Mouse (Mus musculus) thymus, postnatal 10 days (tissue): ENCODE measurements around the gene Rpap2.
A peak's percentile ranks its signal among the peaks of the same experiment; 100 is the strongest.

Experiments
- DNase-seq, 2 experiments: peaks; one replicate each; pipeline ENCODE4 v3.0.0; 2021; ENCODE audit warnings: low spot score in 2 of 2

The Rpap2 gene

DNA sequence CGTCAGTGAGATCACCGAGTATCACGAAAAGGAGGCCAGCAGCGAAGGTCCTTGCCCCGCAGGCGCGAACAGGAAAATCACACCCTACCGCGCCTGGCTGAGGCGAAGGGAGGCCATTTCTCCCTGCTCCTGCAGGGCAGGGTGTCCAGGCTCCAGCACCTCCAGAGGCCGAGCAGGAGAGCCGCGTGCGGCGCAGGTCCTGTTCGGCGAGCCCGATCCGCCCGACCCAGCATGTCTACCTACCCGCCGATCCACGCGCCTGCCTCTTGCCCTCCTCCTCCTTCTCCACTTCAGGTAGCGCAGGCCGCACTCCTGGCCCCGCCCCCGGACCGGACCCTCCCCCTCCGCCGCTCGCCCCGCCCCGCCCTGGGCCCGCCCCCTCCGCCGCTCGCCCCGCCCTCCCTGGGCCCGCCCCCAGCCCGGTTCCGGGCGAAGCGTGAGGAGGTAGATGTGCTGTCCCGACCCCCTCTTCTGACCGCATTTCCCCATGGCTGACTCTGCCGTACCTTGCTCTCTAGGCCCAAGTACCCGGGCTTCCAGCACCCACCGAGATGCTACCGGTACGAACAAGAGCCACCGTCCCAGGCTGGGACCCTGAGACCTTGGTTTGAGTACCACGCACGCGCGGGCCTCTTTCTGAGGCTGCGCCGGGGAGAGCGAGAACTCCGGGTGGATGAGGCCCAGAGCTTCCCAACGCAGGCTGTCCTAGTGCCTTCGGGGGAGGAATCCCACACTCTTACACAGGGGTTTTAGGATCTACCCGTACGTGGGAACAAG, at the start of gene Rpap2, which contains the start of gene Glmn:
Gene Rpap2, plus strand, starts transcription at position 73 of the 777 bp plus-strand sequence.
Gene Glmn, minus strand, starts transcription at position 588 of the 777 bp plus-strand sequence.
- DNase-seq = peak; percentile 81 to 87

- DNase-seq = no peak
These were observed 49.2 kb upstream of the Rpap2 start for GRCm38 (mm10) chr5:107547955-107548354.

DNA sequence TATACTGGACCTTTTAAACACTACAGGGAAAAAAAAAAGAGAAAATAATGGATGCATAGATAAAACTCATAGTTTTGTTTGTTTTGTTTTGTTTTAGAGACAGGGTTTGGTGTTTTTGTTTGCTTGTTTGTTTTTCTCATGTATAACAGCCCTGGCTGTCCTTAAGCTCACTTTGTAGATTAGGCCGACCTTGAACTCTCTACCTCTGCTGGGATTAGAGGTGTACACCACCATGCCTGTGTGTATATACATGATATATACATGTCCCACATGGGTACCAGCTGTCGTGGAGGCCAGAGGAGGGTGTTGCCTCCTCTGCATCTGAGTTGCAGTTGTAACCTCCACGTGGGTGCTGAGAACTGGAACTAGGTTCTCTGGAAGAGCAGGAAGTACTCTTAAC, 48.7 kb upstream of the Rpap2 start:
- DNase-seq = no peak

GRCm38 (mm10) chr5:107554336-107554735, 42.8 kb upstream of the Rpap2 start:
- DNase-seq = no peak

- DNase-seq = no peak
These were observed 40.2 kb upstream of the Rpap2 start for GRCm38 (mm10) chr5:107556969-107557368.

- DNase-seq = no peak
These were observed 28.0 kb upstream of the Rpap2 start for GRCm38 (mm10) chr5:107569148-107569547.

GRCm38 (mm10) chr5:107598380-107598779, 1.2 kb downstream of the Rpap2 start:
- DNase-seq = no peak

GRCm38 (mm10) chr5:107611224-107611623, 14.1 kb downstream of the Rpap2 start:
- DNase-seq = peak; percentile 68 to 75

- no peak for DNase-seq
These were observed 20.8 kb downstream of the Rpap2 start for GRCm38 (mm10) chr5:107617986-107618385.

GRCm38 (mm10) chr5:107621327-107621726, 24.2 kb downstream of the Rpap2 start:
- DNase-seq = no peak

- no peak for DNase-seq
These were observed 36.5 kb downstream of the Rpap2 start for GRCm38 (mm10) chr5:107633651-107634050.

DNA sequence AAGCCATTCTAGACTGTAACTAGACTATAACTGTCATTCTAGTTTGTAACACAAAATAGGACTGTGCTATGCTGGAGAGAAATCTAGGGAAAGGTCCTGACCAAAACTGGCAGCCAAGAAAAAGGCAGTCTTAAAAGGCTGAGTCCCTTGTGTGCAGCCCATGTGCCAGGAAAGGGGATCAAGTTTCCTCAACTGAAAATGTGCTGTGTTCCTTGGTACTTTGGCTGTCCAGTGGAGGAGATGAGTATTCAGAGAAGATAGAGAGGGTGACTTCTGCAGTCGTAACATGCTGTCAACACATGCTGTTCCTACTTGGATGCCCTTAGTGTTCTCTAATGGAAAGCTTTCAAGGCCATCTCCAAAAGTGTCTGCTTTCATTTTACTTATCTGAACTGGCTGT, 39.9 kb downstream of the Rpap2 start:
- DNase-seq = no peak

- DNase-seq = peak; percentile 20 to 29
These were observed 41.2 kb downstream of the Rpap2 start for GRCm38 (mm10) chr5:107638366-107638765.

- DNase-seq = no peak
These were observed 47.4 kb downstream of the Rpap2 start for GRCm38 (mm10) chr5:107644595-107644994.

- no peak for DNase-seq
These were observed 48.8 kb downstream of the Rpap2 start for GRCm38 (mm10) chr5:107645935-107646334.

- no peak for DNase-seq
These were observed 50.4 kb downstream of the Rpap2 start for GRCm38 (mm10) chr5:107647580-107647979.

GRCm38 (mm10) chr5:107648552-107649125, 51.5 kb downstream of the Rpap2 start:
- peak; percentile 26 to 28 for DNase-seq

DNA sequence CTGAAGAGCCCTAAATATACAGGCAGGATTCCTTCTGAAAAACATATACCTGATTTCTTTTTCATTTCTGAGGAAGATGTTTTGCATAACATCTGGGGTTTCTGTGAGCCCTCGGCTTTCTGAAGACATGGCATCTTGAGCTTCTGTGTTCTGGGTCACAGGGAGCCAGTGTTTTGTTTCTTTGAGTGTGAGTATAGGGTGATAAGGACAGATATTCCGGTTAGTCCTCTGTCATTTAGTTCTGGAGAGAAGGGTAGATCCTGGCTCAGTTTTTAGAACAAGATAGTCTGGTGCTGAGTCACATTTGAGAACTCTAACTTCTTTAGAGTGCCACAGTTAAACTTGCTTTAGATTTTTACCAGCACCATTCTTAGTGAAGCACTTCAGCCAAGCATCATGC, 52.5 kb downstream of the Rpap2 start:
- no peak for DNase-seq

- no peak for DNase-seq
These were observed 53.3 kb downstream of the Rpap2 start for GRCm38 (mm10) chr5:107650427-107650826.

GRCm38 (mm10) chr5:107652055-107652660, 55.0 kb downstream of the Rpap2 start:
- DNase-seq = peak in 1 of 2 experiments; percentile 22

DNA sequence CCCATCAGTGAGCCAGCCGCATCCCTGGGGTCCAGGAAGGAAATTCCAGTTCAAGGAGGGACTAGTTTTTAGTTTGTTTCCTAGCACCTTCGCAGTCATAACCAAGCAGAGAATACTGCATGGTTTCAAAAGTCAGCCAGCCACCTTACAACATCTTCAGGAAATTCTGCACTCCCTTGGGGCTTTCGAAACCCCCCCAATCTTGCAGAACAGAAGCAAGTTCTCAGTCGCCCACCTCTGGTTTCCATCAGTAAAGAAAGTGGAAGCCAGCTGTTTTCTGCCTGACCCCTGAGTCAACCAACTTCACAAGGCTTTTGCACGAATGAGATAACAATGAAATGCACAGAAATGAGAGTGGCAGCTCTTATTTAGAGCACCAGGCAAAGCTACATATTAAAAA, 81.2 kb downstream of the Rpap2 start:
- no peak for DNase-seq

- DNase-seq = no peak
These were observed 84.1 kb downstream of the Rpap2 start for GRCm38 (mm10) chr5:107681300-107681699.

DNA sequence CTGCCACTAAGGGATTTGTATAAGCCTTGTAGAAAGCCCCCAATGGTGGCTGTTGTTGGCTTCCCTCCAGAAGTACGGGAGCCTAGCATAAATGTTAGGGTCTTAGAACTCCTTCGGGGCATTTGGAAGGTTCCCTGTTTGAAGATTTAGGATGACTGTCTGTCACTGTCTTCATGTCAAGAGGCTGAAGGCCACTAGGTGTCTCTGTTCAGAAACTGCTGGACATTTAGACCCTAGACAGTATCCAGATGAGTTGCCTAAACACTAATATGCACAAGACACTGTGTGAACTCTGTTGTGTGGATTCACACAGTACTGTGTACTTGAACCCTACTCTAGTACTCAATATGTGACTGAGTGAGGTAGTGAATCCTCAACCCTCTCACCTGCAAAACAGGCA, 87.2 kb downstream of the Rpap2 start:
- DNase-seq = no peak
